Mouse (Mus musculus): ENCODE measurements around the gene Birc7.

Gene Birc7

DNA sequence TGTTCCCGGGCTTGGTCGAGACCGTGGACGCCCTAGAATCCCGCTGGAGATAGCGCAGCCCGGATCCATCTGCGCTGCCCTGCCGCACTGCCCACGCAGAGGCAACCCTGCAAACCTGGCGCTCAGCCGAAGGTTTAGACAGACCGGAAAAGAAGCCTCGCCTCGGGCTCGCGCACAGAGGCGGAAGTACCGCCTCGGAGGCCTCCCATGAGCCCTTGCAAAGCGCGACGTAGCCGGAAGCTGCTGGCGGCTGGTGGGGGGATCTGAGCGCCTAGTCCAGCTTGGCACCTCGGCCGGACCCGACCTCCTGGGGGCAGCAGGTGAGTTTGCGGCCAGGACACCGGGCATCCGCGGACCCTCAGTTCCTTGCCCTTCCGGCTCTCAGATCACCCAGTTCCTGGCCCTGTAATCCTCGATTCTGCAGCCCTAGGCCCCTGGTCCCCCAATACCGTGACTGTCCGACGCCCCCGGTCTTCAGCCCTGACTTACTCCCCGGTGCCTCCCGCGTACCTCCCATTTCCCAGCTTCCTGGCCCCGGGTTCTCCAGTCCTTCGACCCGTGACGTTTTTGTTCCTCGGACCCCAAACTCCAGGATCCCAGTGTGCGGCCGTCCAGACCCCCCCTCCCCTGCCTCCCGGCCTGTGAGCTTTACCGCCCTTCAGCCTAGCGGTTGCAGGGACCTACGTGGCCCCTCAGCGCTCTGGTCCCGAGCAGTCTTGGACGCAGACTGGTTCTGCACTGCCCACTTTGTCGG, 38.4 kb downstream of the Birc7 start, which contains the start of gene Arfgap1:
Gene Arfgap1, plus strand, starts transcription at position 216 of the 754 bp plus-strand sequence.
- DNase-seq (ENCODE audit: low read depth, low spot score), result peak; percentile 74

DNA sequence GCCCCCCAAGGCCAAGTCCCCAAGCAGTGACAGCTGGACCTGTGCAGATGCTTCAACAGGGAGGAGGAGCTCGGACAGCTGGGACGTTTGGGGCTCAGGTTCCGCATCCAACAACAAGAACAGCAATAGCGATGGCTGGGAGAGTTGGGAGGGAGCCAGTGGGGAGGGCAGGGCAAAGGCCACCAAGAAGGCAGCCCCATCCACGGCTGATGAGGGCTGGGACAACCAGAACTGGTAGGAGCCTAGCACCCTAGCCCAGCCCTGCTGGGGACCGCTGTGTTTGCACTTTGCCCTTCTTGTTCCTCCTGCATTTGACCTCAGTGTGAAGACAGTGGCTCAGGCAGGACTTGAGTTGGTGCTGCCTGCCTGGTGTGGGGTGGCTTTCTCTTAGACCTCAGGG, 52.3 kb downstream of the Birc7 start:
- DNase-seq (ENCODE audit: low read depth, low spot score), result no peak
